Mouse (Mus musculus): ENCODE measurements around the gene RPS10-NUDT3. TPM values are rescaled to one million over a fixed set of nuclear protein-coding genes. Genes with fewer than 3 reads are reported as not detected.

Gene RPS10-NUDT3
- polyA plus RNA-seq (2014; fragmentation: Illumina TruSeq; extraction: RNeasy Lipid Tissue Mini Kit (QIAGEN cat#74804); ENCODE audit: insufficient read depth, low read depth, low replicate concordance), result not detected

DNA sequence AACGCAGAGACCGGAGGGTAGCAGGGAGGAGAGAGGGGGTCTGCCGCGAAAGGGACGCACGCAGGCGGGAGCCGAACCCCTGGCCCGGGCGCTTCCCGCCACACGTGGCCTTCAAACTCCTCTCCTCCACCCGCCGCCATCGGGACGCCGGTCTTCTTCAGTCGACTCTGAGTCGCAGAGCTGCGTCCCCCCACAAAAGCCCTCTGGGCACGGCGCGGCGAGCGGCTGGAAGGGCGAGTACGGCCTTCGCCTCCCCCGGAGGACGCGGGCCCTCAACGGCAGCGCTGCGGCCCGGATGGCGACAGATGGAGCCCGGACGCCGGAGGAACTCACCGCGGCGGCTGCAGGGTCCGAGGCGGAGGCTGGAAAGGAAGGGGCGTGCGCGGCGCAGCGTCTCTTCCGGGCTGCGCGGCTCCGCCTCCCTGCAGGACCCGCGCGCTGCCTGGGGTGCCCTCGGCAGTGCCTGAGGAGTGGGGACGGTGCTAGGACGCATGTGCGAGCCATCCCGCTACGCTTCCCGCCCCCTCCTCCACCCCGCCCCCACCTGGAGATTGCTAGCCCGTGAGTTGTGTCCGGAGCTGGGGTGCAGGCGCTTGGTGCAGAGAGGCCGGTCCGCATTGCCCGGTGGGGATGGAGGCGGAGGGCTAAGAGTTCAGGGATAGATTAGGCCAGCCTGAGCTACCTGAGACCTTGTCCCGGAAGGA lies at the start of gene RPS10-NUDT3:
TSS of gene RPS10-NUDT3 (minus strand) at position 352 of the 704 bp plus-strand sequence.

DNA sequence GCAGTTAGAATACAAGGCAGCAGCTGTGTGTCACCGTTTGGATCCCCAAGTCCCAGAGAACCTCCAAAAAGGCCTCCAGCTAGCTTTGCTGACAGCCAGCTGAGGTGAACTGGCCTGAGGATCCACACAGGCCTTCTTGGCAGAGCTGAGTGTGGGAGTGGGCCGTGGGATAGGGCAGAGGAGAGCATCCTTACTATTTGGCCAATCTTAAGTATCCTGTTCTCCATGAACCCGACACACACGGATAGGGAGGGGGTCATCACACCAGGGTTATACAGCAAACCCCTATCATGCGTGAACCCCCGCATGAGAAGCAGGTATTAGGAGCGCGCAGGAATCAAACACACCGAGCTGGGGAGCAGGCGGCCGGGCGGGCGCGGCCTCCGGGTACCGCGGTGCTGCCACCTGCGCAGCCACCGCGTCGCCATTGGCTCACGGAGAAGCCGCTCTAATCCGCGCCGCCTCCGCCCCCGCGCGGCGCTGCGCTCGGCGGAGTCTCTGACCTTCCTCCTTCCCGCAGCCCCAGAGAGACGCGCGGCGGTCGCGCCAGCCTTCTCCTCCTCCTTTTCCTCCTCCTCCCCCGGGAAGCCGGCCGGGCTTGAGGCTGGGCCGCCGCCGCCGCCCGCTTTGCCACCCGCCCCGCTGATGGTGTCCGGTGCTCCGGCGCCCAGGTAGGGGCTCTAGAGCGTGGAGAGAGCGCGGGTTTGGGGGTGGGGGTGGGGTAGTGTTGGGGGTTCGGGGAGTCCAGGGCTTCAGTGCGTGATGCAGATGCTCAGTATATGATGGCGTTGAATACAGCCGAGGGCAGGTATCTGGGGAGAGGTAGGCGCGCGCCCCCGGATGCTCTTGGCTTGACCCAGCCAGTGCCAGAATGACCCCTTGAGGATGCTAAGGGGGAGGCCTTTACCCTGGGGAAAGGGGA lies 20.3 kb upstream of the RPS10-NUDT3 start, which contains the start of gene Pacsin1:
TSS of gene Pacsin1 (plus strand) at position 421 of the 922 bp plus-strand sequence.

DNA sequence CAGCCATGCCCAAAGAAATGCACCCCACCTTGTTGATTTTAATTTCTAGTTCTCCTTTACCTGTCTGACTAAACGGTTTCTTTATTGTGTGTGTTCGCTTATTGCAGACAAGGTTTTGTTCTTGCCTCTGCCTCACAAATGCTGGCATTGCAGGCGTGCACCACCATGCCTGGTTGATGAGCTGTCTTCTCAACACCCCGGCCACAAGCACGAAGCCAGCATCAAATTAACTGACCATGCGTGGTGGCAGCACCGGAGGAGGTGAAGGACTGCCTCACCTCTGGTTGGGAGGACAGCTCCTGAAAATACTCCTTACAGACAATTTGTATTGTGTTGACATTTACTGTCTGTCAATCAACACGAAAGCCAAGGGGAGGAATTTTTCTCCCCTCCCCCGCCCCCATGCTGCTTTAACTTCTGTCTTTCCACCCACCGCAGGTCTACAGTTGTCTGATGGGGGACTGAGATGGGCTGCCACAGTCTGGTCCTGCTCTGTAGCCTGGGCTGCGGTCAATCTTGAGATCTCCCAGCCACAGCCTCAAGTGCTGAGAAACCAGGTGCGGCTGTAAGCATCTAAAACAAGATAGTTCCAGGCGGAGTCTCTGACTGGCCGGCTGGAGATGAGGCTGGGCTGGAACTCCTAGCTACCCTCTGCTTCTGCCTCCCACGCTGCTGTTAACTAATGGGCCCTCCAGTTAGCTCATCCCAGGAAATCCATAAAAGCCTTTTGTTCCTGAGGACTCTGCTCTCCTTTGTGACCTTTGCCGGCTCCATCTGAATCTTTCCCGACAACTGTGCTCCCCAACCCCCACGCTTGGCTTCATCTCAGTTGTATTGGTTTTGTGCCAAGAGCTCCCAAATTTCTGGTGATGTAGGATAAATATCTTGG lies 1.4 kb upstream of the RPS10-NUDT3 start, which contains the start of gene Rps10:
TSS of gene Rps10 (minus strand) at position 538 of the 889 bp plus-strand sequence.

DNA sequence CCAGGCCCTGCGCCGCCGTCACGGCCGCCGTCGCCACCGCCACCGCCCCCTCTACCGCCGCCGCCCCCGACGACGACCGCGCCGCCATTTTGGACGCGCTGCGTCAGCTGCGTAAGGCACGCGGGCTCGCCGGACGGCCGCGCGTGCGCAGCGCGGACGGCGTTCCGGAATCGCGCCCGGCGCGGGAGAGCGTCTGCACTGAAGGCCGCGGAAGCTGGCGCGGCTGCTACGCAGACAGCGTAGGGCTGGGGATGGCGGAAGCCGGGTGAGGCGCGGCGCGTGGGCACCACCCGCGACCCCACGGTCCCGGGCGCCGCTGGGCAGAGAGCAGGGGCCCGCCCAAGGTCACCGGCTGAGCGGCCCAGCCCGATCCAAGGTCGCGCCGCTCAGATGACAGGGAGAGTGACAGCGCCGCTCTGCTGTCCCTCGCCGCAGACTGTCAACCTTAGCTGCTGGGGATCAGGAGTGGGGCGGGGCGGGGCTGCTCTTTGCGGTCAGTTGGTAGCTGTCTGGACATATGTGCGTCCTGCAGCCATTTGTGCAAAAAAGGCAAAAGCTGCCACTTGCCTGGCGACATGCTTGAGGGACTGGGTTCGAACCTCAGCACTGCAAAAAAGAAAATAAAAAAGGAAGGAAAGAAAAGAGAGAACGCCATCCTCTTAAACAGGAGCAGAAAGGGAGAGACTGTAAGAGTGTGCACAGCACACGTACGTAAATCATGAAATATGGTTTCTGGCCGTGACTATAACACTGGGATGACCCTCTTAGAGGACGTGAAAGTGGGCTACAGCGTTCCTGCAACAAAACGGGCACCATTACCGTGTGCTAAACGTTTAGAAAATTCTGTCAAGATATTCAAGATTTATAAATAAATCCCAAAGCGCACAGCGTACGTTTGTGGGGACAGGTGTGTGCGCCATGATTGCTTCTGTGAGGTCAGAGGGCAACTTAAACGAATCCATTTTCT lies 11.4 kb downstream of the RPS10-NUDT3 start, which contains the start of gene Nudt3:
TSS of gene Nudt3 (minus strand) at position 136 of the 967 bp plus-strand sequence.

DNA sequence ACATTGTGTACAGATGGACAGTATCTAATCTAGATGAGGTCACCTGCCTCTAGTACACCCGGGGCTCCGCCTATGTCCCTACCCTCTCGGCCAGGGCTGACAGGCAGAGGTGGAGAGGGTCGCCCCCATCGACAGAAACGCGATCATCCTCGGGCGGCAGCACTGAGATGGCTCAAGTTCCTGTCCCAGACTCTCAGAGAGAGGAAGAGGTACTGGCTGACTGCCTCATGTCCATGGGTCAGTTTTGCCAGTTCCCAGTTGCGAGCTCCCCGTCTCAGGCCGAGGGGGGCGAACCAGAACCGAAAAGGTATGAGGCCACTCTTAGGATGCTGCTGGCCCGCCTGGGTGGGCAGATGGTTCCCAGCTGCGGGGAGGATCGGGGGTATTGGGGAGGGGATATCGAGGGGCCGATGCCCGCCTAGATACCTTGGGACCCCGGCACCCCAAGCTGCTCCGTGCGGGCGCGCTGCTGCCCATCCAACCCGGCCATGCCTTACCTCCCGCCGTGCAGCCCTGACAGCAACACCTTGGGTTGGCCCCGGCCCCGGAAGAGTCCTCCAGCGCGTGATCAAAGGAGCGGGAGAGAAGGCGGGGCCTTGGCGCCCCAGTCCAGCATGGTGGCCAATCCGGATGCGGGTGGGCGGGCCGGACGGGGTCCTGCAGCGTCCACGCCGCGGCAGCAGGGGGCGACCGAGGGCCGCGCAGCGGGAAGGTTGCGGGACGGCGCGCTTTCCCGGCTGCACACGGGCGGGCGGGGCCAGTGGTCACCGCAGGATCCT lies 69.7 kb downstream of the RPS10-NUDT3 start, which contains the start of gene AI413582:
TSS of gene AI413582 (minus strand) at position 594 of the 779 bp plus-strand sequence.

DNA sequence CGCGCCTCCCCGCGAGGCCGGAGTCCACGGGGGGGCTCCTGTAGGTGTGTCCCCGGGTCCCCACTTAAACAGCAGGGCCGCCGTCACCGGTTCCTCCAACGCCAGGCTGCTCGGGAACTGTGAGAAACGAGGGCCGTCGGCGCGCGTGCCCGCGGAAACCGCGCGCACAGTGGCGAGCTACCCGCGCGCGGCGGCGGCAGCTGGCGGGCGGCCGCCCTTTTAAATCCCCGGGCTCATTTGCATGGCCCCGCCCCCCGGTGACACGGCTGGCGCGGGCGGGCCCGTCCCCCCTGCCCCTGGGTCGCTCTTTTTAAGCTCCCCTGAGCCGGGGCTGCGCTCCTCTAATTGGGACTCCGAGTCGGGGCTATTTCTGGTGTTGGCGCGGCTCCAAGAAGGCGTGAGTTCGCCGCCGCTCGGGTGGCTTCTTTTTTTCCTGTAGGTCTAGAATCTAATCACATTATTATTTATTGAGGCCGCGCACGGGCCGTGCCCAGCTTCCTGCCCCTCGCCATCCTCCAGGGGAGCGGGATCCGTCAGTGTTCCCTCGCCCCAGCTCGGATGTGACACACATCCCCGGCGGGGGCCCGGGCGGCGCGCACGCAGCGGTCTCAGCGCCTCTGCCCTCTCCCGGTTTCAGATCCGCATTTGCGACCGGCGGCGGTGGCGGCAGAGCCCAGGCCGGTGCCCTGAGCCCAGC lies 78.6 kb downstream of the RPS10-NUDT3 start, which contains the start of gene Hmga1:
TSS of gene Hmga1 (plus strand) at position 183 of the 697 bp plus-strand sequence.

Other genes with a start within 250 kb of the RPS10-NUDT3 start
- gene Grm4, start 113.8 kb downstream of the RPS10-NUDT3 start, polyA plus RNA-seq (2014; fragmentation: Illumina TruSeq; extraction: RNeasy Lipid Tissue Mini Kit (QIAGEN cat#74804); ENCODE audit: insufficient read depth, low read depth, low replicate concordance), result 0.50 TPM
- 34.9 TPM for gene Hmga1, start 78.7 kb downstream of the RPS10-NUDT3 start, polyA plus RNA-seq (2014; fragmentation: Illumina TruSeq; extraction: RNeasy Lipid Tissue Mini Kit (QIAGEN cat#74804); ENCODE audit: insufficient read depth, low read depth, low replicate concordance)
- gene AI413582, start 69.5 kb downstream of the RPS10-NUDT3 start, polyA plus RNA-seq (2014; fragmentation: Illumina TruSeq; extraction: RNeasy Lipid Tissue Mini Kit (QIAGEN cat#74804); ENCODE audit: insufficient read depth, low read depth, low replicate concordance), result 48.4 TPM
- gene Nudt3, start 11.7 kb downstream of the RPS10-NUDT3 start, polyA plus RNA-seq (2014; fragmentation: Illumina TruSeq; extraction: RNeasy Lipid Tissue Mini Kit (QIAGEN cat#74804); ENCODE audit: insufficient read depth, low read depth, low replicate concordance), result 66.5 TPM
- 1,905 TPM for gene Rps10, start 1.4 kb upstream of the RPS10-NUDT3 start, polyA plus RNA-seq (2014; fragmentation: Illumina TruSeq; extraction: RNeasy Lipid Tissue Mini Kit (QIAGEN cat#74804); ENCODE audit: insufficient read depth, low read depth, low replicate concordance)
- 0.43 TPM for gene Pacsin1, start 20.3 kb upstream of the RPS10-NUDT3 start, polyA plus RNA-seq (2014; fragmentation: Illumina TruSeq; extraction: RNeasy Lipid Tissue Mini Kit (QIAGEN cat#74804); ENCODE audit: insufficient read depth, low read depth, low replicate concordance)
- gene Spdef, start 93.7 kb upstream of the RPS10-NUDT3 start, polyA plus RNA-seq (2014; fragmentation: Illumina TruSeq; extraction: RNeasy Lipid Tissue Mini Kit (QIAGEN cat#74804); ENCODE audit: insufficient read depth, low read depth, low replicate concordance), result 2.5 TPM
- 63.4 TPM for gene D17Wsu92e, start 185.4 kb upstream of the RPS10-NUDT3 start, polyA plus RNA-seq (2014; fragmentation: Illumina TruSeq; extraction: RNeasy Lipid Tissue Mini Kit (QIAGEN cat#74804); ENCODE audit: insufficient read depth, low read depth, low replicate concordance)
- gene Snrpc, start 202.9 kb upstream of the RPS10-NUDT3 start, polyA plus RNA-seq (2014; fragmentation: Illumina TruSeq; extraction: RNeasy Lipid Tissue Mini Kit (QIAGEN cat#74804); ENCODE audit: insufficient read depth, low read depth, low replicate concordance), result 96.1 TPM
- 2.2 TPM for gene Uhrf1bp1, start 221.2 kb upstream of the RPS10-NUDT3 start, polyA plus RNA-seq (2014; fragmentation: Illumina TruSeq; extraction: RNeasy Lipid Tissue Mini Kit (QIAGEN cat#74804); ENCODE audit: insufficient read depth, low read depth, low replicate concordance)